Mouse (Mus musculus) embryonic facial prominence, embryonic 13.5 days (tissue): Measurements from ENCODE around the gene Frmd4b. TPM values are rescaled to one million over a fixed set of nuclear protein-coding genes. Genes with fewer than 3 reads are reported as not detected.

Experiments
- ATAC-seq: fragments of 200-750 bp; cut with Nextera tagmentation; 2 replicates; pipeline ENCODE4 v1.8.0; 2017; ENCODE audit warnings: low read depth; ENCODE audit not compliant: insufficient number of reproducible peaks, insufficient read depth, low FRiP score, low TSS enrichment
- H3K27ac ChIP-seq: fragments of 300-500 bp; sonication (generic); 2 replicates; pipeline ENCODE4 v1.5.1; 2015; ENCODE audit warnings: moderate library complexity, mild to moderate bottlenecking, inconsistent platforms
- H3K27me3 ChIP-seq: fragments of 300-500 bp; sonication (generic); 2 replicates; pipeline ENCODE4 v1.6.1; 2015; ENCODE audit warnings: mild to moderate bottlenecking, inconsistent platforms
- H3K36me3 ChIP-seq: fragments of 300-500 bp; sonication (generic); 2 replicates; pipeline ENCODE4 v1.6.1; 2015; ENCODE audit warnings: mild to moderate bottlenecking, inconsistent platforms
- H3K4me1 ChIP-seq: fragments of 300-500 bp; sonication (generic); 2 replicates; pipeline ENCODE4 v1.6.1; 2015; ENCODE audit warnings: inconsistent platforms
- H3K4me2 ChIP-seq: fragments of 300-500 bp; sonication (generic); 2 replicates; pipeline ENCODE4 v1.6.1; 2015; ENCODE audit warnings: moderate library complexity, mild to moderate bottlenecking, inconsistent platforms
- H3K4me3 ChIP-seq: fragments of 300-500 bp; sonication (generic); 2 replicates; pipeline ENCODE4 v1.5.1; 2015; ENCODE audit warnings: mild to moderate bottlenecking, inconsistent platforms
- H3K9ac ChIP-seq: fragments of 300-500 bp; sonication (generic); 2 replicates; pipeline ENCODE4 v1.6.1; 2015; ENCODE audit warnings: mild to moderate bottlenecking, inconsistent platforms
- H3K9me3 ChIP-seq: fragments of 300-500 bp; sonication (generic); 2 replicates; pipeline ENCODE4 v1.6.1; 2016; ENCODE audit warnings: inconsistent platforms
- WGBS: fragments of 180-500 bp; shearing (Covaris S2); methylation state at CpG from one replicate; pipeline ENCODE4 v1.1.7; 2015; ENCODE audit warnings: mixed read lengths; 5-methylcytosine and 5-hydroxymethylcytosine counted together
- polyA plus RNA-seq: library from polyadenylated mRNA; unstranded; fragments of >200 nt; fragmentation: Nextera tagmentation; extraction: Ambion mirVana; gene quantifications from 2 replicates; pipeline ENCODE4 v1.2.1, GENCODE M21; 2015

Gene Frmd4b
- polyA plus RNA-seq, 1 experiment from 2014 or later, result 13.5 TPM

- Histone ChIP-seq H3K9ac (no peak overlapping the region), H3K4me3 (no peak overlapping the region), H3K9me3 (no peaks in the 10 kb centered on the region), H3K4me1 (0 out of 2 replicates have a peak, but pooled peaks cover 3% of the 10 kb centered on the region), H3K27me3 (peaks cover 29% of the 10 kb centered on the region), H3K4me2 (no peak overlapping the region), H3K36me3 (peaks cover 11% of the 10 kb centered on the region), H3K27ac (no peak overlapping the region)
- no peak for ATAC-seq
- 81% methylated on average over 12 of the region's 12 CpGs for WGBS
These were observed 323.4 kb downstream of the Frmd4b start for GRCm38 (mm10) chr6:97293667-97294569.

- no peak for ATAC-seq
- no peak overlapping the region for H3K4me3 ChIP-seq
- peaks cover 30% of the 10 kb centered on the region for H3K27me3 ChIP-seq
- no peak overlapping the region for H3K4me2 ChIP-seq
- peaks cover 11% of the 10 kb centered on the region for H3K36me3 ChIP-seq
- no peak overlapping the region for H3K27ac ChIP-seq
- 67% methylated on average over 5 of the region's 5 CpGs for WGBS
- no peaks in the 10 kb centered on the region for H3K9me3 ChIP-seq
- no peak overlapping the region for H3K9ac ChIP-seq
- H3K4me1 ChIP-seq, result 0 out of 2 replicates have a peak, but pooled peaks cover 3% of the 10 kb centered on the region
These were observed 324.4 kb downstream of the Frmd4b start for GRCm38 (mm10) chr6:97292894-97293293.

GRCm38 (mm10) chr6:97292096-97292495, 325.2 kb downstream of the Frmd4b start:
- H3K4me2 ChIP-seq, result no peak overlapping the region
- H3K27me3 ChIP-seq, result peaks cover 30% of the 10 kb centered on the region
- 94% methylated on average over 3 of the region's 3 CpGs for WGBS
- no peak overlapping the region for H3K27ac ChIP-seq
- H3K9me3 ChIP-seq, result no peaks in the 10 kb centered on the region
- no peak overlapping the region for H3K9ac ChIP-seq
- H3K4me3 ChIP-seq, result no peak overlapping the region
- H3K4me1 ChIP-seq, result 0 out of 2 replicates have a peak, but pooled peaks cover 3% of the 10 kb centered on the region
- H3K36me3 ChIP-seq, result peaks cover 11% of the 10 kb centered on the region
- ATAC-seq, result no peak

- no peak for ATAC-seq
- Histone ChIP-seq H3K9me3 (no peaks in the 10 kb centered on the region), H3K36me3 (peaks cover 10% of the 10 kb centered on the region), H3K4me2 (no peak overlapping the region), H3K9ac (no peak overlapping the region), H3K27ac (no peak overlapping the region), H3K4me1 (0 out of 2 replicates have a peak, but pooled peaks cover 3% of the 10 kb centered on the region), H3K4me3 (no peak overlapping the region), H3K27me3 (peaks cover 30% of the 10 kb centered on the region)
- WGBS, result 74% methylated on average over 21 of the region's 21 CpGs
These were observed 326.0 kb downstream of the Frmd4b start for GRCm38 (mm10) chr6:97291159-97291908.

GRCm38 (mm10) chr6:97290687-97291086, 326.7 kb downstream of the Frmd4b start:
- Histone ChIP-seq H3K4me3 (no peak overlapping the region), H3K9ac (no peak overlapping the region), H3K4me2 (no peak overlapping the region), H3K9me3 (no peaks in the 10 kb centered on the region), H3K27me3 (peaks cover 26% of the 10 kb centered on the region), H3K4me1 (0 out of 2 replicates have a peak, but pooled peaks cover 3% of the 10 kb centered on the region), H3K27ac (no peak overlapping the region), H3K36me3 (peaks cover 4% of the 10 kb centered on the region)
- WGBS, result 55% methylated on average over 3 of the region's 3 CpGs
- no peak for ATAC-seq

- Histone ChIP-seq H3K27me3 (peaks cover 26% of the 10 kb centered on the region), H3K9ac (no peak overlapping the region), H3K4me1 (0 out of 2 replicates have a peak, but pooled peaks cover 3% of the 10 kb centered on the region), H3K36me3 (no peaks in the 10 kb centered on the region), H3K9me3 (no peaks in the 10 kb centered on the region), H3K4me2 (no peak overlapping the region), H3K27ac (no peak overlapping the region), H3K4me3 (no peak overlapping the region)
- WGBS, result 63% methylated on average over 4 of the region's 4 CpGs
- ATAC-seq, result no peak
These were observed 327.5 kb downstream of the Frmd4b start for GRCm38 (mm10) chr6:97289838-97290237.

- Histone ChIP-seq H3K9ac (no peak overlapping the region), H3K9me3 (no peaks in the 10 kb centered on the region), H3K4me2 (no peak overlapping the region), H3K36me3 (no peaks in the 10 kb centered on the region), H3K4me1 (0 out of 2 replicates have a peak, but pooled peaks cover 3% of the 10 kb centered on the region), H3K27ac (no peak overlapping the region), H3K27me3 (peaks cover 26% of the 10 kb centered on the region), H3K4me3 (no peak overlapping the region)
- 44% methylated on average over 10 of the region's 10 CpGs for WGBS
- ATAC-seq, result no peak
These were observed 328.0 kb downstream of the Frmd4b start for GRCm38 (mm10) chr6:97289316-97289820.

- Histone ChIP-seq H3K36me3 (no peaks in the 10 kb centered on the region), H3K4me3 (no peak overlapping the region), H3K27me3 (peaks cover 27% of the 10 kb centered on the region), H3K4me2 (no peak overlapping the region), H3K27ac (no peak overlapping the region), H3K4me1 (0 out of 2 replicates have a peak, but pooled peaks cover 3% of the 10 kb centered on the region), H3K9ac (no peak overlapping the region), H3K9me3 (no peaks in the 10 kb centered on the region)
- ATAC-seq, result no peak
- WGBS, result 66% methylated on average over 19 of the region's 19 CpGs
These were observed 329.1 kb downstream of the Frmd4b start for GRCm38 (mm10) chr6:97288047-97288855.

- Histone ChIP-seq H3K4me3 (no peak overlapping the region), H3K4me2 (no peak overlapping the region), H3K9ac (no peak overlapping the region), H3K4me1 (0 out of 2 replicates have a peak, but pooled peaks cover 3% of the 10 kb centered on the region), H3K27ac (no peak overlapping the region), H3K36me3 (no peaks in the 10 kb centered on the region), H3K9me3 (no peaks in the 10 kb centered on the region), H3K27me3 (peaks cover 12% of the 10 kb centered on the region)
- no peak for ATAC-seq
- WGBS, result 87% methylated on average over 5 of the region's 5 CpGs
These were observed 331.0 kb downstream of the Frmd4b start for GRCm38 (mm10) chr6:97286332-97286731.

GRCm38 (mm10) chr6:97283676-97284075, 333.7 kb downstream of the Frmd4b start:
- H3K4me3 ChIP-seq, result no peak overlapping the region
- no peak for ATAC-seq
- WGBS, result 92% methylated on average over 1 of the region's 1 CpGs

GRCm38 (mm10) chr6:97278878-97279277, 338.5 kb downstream of the Frmd4b start:
- Histone ChIP-seq H3K4me3 (no peak overlapping the region), H3K27ac (no peak overlapping the region), H3K36me3 (no peaks in the 10 kb centered on the region), H3K9ac (no peak overlapping the region), H3K4me2 (no peak overlapping the region; the same call in 1 of the 2 replicates), H3K4me1 (peaks cover 13% of the 10 kb centered on the region), H3K9me3 (no peaks in the 10 kb centered on the region), H3K27me3 (peaks cover 44% of the 10 kb centered on the region)
- 40% methylated on average over 6 of the region's 6 CpGs for WGBS
- no peak for ATAC-seq

More at GRCm38 (mm10) chr6:97283676-97284075, 333.7 kb downstream of the Frmd4b start:
- 0 out of 2 replicates have a peak, but pooled peaks cover 6% of the 10 kb centered on the region for H3K4me1 ChIP-seq
- no peaks in the 10 kb centered on the region for H3K36me3 ChIP-seq
- no peaks in the 10 kb centered on the region for H3K9me3 ChIP-seq
- no peak overlapping the region for H3K27ac ChIP-seq
- no peak overlapping the region for H3K9ac ChIP-seq
- H3K4me2 ChIP-seq, result no peak overlapping the region
- H3K27me3 ChIP-seq, result peaks cover 31% of the 10 kb centered on the region
